Mouse (Mus musculus) lung, postnatal 0 days (tissue): Measurements from ENCODE around the gene Kif21a. TPM values are rescaled to one million over a fixed set of nuclear protein-coding genes. Genes with fewer than 3 reads are reported as not detected.

Experiments used
- ATAC-seq: fragments of 200-750 bp; cut with Nextera tagmentation; 2 replicates; pipeline ENCODE4 v1.8.0; 2017; ENCODE audit warnings: moderate library complexity
- DNase-seq: peaks from one replicate; pipeline ENCODE4 v3.0.0-alpha.2; 2016; ENCODE audit warnings: low spot score
- H3K27ac ChIP-seq: fragments of 300-500 bp; sonication (generic); 2 replicates; pipeline ENCODE4 v1.5.1; 2014; ENCODE audit warnings: antibody characterized with exemption, mild to moderate bottlenecking, low read length, mixed read lengths
- H3K27me3 ChIP-seq: fragments of 300-500 bp; sonication (generic); replicated peaks from 2 replicates; pipeline ENCODE4 v1.6.1; 2014; ENCODE audit warnings: low read length, mixed read lengths; ENCODE audit not compliant: insufficient read depth
- H3K36me3 ChIP-seq: fragments of 300-500 bp; sonication (generic); 2 replicates; pipeline ENCODE4 v1.6.1; 2014; ENCODE audit warnings: low read length, mixed read lengths; ENCODE audit not compliant: insufficient read depth
- H3K4me1 ChIP-seq: fragments of 300-500 bp; sonication (generic); 2 replicates; pipeline ENCODE4 v1.6.1; 2014; ENCODE audit warnings: antibody characterized with exemption, low read depth, low read length, mixed read lengths; ENCODE audit not compliant: insufficient read depth
- H3K4me2 ChIP-seq: fragments of 300-500 bp; sonication (generic); replicated peaks from 2 replicates; pipeline ENCODE4 v1.6.1; 2014; ENCODE audit warnings: low read depth, mild to moderate bottlenecking, low read length, moderate library complexity, mixed read lengths
- H3K4me3 ChIP-seq: fragments of 300-500 bp; sonication (generic); 2 replicates; pipeline ENCODE4 v1.5.1; 2014; ENCODE audit warnings: low read depth, low read length
- H3K9ac ChIP-seq: fragments of 300-500 bp; sonication (generic); replicated peaks from 2 replicates; pipeline ENCODE4 v1.6.1; 2014; ENCODE audit warnings: low read depth, mild to moderate bottlenecking
- H3K9me3 ChIP-seq: fragments of 300-500 bp; sonication (generic); 2 replicates; pipeline ENCODE4 v1.6.1; 2016; ENCODE audit warnings: low read length, mixed read lengths
- CTCF ChIP-seq: IDR thresholded peaks from 2 replicates; pipeline ENCODE4 v1.5.1; 2016; ENCODE audit warnings: antibody characterized with exemption, mild to moderate bottlenecking
- EP300 ChIP-seq: IDR thresholded peaks from 2 replicates; pipeline ENCODE4 v1.6.1; 2016; ENCODE audit warnings: antibody characterized with exemption, mild to moderate bottlenecking, control low read depth
- WGBS: fragments of 180-500 bp; shearing (Covaris S2); extraction: QIAGEN DNeasy Blood & Tissue Kit; methylation state at CpG from one replicate; pipeline ENCODE4 v1.1.7; 2014; 5-methylcytosine and 5-hydroxymethylcytosine counted together
- polyA plus RNA-seq: library from polyadenylated mRNA; unstranded; fragments of >200 nt; fragmentation: Nextera tagmentation; extraction: Ambion mirVana; gene quantifications from 2 replicates; pipeline ENCODE4 v1.2.1, GENCODE M21; 2015

Gene Kif21a
- polyA plus RNA-seq, 1 experiment from 2014 or later: 4.6 TPM

DNA sequence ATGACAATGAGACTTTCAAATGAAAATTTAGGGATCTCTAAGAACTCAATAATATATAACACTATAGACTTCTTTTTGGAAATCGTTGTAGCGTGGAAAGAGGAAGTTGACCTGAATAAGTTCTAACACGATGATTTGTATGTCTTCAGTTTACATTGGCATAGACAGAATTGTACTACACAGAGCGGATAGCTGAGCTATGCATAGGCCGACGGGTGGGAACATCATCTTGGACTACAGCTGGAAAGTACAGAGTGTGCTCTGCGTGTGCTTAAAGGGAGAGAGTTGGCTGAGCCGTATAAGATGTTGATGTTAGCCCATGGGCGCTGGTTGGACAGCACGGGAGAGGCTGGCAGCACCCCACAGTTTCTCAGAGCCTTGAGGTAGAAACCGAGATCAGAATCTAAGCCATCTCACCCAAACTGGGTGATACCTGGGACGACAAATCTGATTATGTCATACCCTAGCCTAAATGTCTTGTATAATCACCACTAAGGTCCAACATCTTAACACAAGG lies 14.6 kb upstream of the Kif21a start:
- H3K4me1 ChIP-seq: no peaks in the 10 kb centered on the region
- H3K9me3 ChIP-seq: no peaks in the 10 kb centered on the region
- H3K27me3 ChIP-seq: no peaks in the 10 kb centered on the region
- H3K9ac ChIP-seq: no peak overlapping the region
- DNase-seq (no peak), ATAC-seq (peak; percentile 41; the same call in 1 of the 2 replicates)
- H3K4me2 ChIP-seq: no peak overlapping the region
- H3K36me3 ChIP-seq: no peaks in the 10 kb centered on the region
- TF ChIP-seq CTCF: no peak
- no peak for TF ChIP-seq EP300
- no peak overlapping the region for H3K27ac ChIP-seq
- WGBS: 74% methylated on average over 12 of the region's 12 CpGs
- H3K4me3 ChIP-seq: no peak overlapping the region

GRCm38 (mm10) chr15:91063845-91064244 lies 14.1 kb upstream of the Kif21a start:
- WGBS: 55% methylated on average over 7 of the region's 7 CpGs
- no peak for ATAC-seq
- no peak overlapping the region for H3K4me3 ChIP-seq

DNA sequence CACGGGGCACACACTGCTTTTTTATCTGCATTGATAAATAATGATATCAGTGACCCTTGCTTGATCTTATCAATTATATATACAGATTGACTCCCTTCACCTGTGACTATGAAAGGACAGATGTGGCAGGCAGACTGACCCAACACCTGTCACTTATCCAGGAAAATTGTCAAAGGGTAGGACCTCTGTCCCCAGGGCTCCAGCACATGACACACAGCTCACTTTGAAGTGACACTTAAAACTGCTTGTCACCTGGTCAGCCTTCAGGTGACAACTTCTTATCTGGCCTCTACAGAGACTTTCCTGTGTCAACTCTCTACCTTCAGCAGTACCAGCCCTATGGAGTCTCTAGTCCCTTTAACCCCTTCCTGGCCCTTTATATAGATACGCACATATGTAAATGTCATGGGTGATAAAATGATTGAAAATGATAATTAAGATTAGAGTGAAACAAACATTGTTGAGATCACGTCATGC lies 7.2 kb upstream of the Kif21a start:
- Histone ChIP-seq H3K36me3 (no peaks in the 10 kb centered on the region), H3K4me1 (no peaks in the 10 kb centered on the region), H3K27me3 (no peaks in the 10 kb centered on the region), H3K27ac (no peak overlapping the region), H3K9me3 (no peaks in the 10 kb centered on the region), H3K4me2 (no peak overlapping the region), H3K4me3 (no peak overlapping the region), H3K9ac (no peak overlapping the region)
- DNase-seq (no peak), ATAC-seq (0 out of 2 replicates have a peak, but pooled peaks have one; percentile 37)
- WGBS: 41% methylated on average over 3 of the region's 3 CpGs
- no peak for TF ChIP-seq CTCF
- no peak for TF ChIP-seq EP300

More at GRCm38 (mm10) chr15:91063845-91064244, 14.1 kb upstream of the Kif21a start:
- H3K27me3 ChIP-seq: no peaks in the 10 kb centered on the region
- H3K27ac ChIP-seq: no peak overlapping the region
- TF ChIP-seq CTCF (no peak), EP300 (no peak)
- H3K9ac ChIP-seq: no peak overlapping the region
- H3K4me2 ChIP-seq: no peak overlapping the region
- no peaks in the 10 kb centered on the region for H3K4me1 ChIP-seq
- no peaks in the 10 kb centered on the region for H3K9me3 ChIP-seq
- DNase-seq: no peak
- no peaks in the 10 kb centered on the region for H3K36me3 ChIP-seq

DNA sequence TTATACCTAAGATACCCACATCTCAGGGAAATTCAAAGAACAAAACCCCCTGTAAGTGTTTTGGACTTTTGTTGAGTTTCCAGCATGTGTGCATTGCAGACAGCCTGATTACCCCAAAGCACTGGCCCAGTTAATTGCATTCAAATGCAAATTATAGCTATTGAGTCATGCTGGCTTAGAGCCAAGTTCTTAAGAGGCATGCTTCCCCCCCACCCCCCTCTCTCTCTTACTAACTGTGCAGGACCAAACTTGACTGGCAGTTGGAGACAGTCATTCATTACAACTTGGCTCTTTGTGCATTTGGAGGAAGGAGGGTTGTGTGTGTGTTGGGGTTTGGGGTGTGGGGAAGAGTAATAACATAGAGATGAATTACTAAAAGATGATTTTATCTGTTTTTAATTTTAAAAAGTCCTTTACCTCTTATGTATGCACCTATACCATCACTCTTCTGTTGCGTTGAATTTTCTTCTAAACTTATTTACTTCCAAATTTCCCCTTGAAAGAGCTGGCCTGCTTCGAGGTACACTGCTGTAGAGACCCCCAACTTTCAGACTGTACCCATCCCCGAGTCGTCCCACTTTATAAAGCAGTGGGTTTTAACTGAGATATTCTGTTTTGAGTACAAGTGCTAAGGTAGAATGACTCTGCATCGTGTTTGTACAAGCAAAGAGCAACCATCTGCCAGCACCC lies 6.6 kb upstream of the Kif21a start:
- Histone ChIP-seq H3K36me3 (no peaks in the 10 kb centered on the region), H3K4me2 (no peak overlapping the region), H3K27ac (no peak overlapping the region), H3K9ac (no peak overlapping the region), H3K4me1 (no peaks in the 10 kb centered on the region), H3K4me3 (no peak overlapping the region), H3K27me3 (no peaks in the 10 kb centered on the region), H3K9me3 (no peaks in the 10 kb centered on the region)
- ATAC-seq: no peak
- DNase-seq: peak; percentile 29
- TF ChIP-seq EP300: no peak
- no peak for TF ChIP-seq CTCF
- WGBS: 36% methylated on average over 5 of the region's 5 CpGs

DNA sequence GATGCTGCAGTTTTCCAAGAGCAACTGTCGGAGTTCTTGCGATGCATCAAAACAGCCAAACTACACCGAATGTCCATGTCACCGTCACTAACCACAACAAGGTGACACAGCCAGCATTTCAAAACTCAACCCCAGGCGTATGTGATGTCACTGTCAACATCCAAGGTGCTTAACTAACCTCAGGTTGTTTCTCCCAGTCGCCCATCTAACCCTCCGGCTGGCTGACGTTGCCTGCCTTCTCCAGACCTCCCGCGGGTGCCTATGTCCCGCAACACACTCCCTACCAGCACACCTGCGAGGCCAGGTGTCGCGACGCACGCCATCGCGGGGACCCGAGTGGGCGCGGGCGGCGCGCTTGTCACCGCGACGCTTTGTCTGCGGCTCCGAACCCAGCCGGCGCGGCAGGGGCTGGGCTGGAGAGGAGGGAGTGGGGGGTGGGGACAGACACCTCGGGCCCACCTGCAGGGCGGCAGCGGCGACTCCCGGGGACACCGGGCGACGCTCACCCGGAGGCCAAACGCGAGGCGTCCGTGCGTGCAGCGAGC lies 725 bp downstream of the Kif21a start:
- H3K4me2 ChIP-seq: peak overlapping the region; percentile 100
- 1% methylated on average over 39 of the region's 47 CpGs for WGBS
- no peaks in the 10 kb centered on the region for H3K36me3 ChIP-seq
- ATAC-seq: peak; percentile 37; the same call in 1 of the 2 replicates
- peak overlapping the region; percentile 80 for H3K27ac ChIP-seq
- no peaks in the 10 kb centered on the region for H3K4me1 ChIP-seq
- H3K4me3 ChIP-seq: peak overlapping the region; percentile 86
- H3K27me3 ChIP-seq: no peaks in the 10 kb centered on the region
- TF ChIP-seq EP300 (no peak), CTCF (no peak)
- H3K9me3 ChIP-seq: no peaks in the 10 kb centered on the region
- DNase-seq: peak; percentile 43
- H3K9ac ChIP-seq: peak overlapping the region; percentile 51

GRCm38 (mm10) chr15:91047627-91048026 lies 2.1 kb downstream of the Kif21a start:
- ATAC-seq (no peak), DNase-seq (no peak)
- H3K27me3 ChIP-seq: no peaks in the 10 kb centered on the region
- no peak overlapping the region for H3K4me3 ChIP-seq
- no peaks in the 10 kb centered on the region for H3K4me1 ChIP-seq
- 91% methylated on average over 11 of the region's 11 CpGs for WGBS
- H3K36me3 ChIP-seq: no peaks in the 10 kb centered on the region
- H3K9ac ChIP-seq: no peak overlapping the region
- no peaks in the 10 kb centered on the region for H3K9me3 ChIP-seq
- TF ChIP-seq EP300: no peak
- TF ChIP-seq CTCF: no peak
- H3K4me2 ChIP-seq: no peak overlapping the region
- no peak overlapping the region for H3K27ac ChIP-seq
